Mouse (Mus musculus) layer of hippocampus, postnatal 36 days (tissue): ENCODE results near the gene Cspg4. TPM values are rescaled to one million over a fixed set of nuclear protein-coding genes. Genes with fewer than 3 reads are reported as not detected.

Experiments
- DNase-seq, 2 experiments: peaks; one replicate each; pipeline ENCODE4 v3.0.0; 2022
- total RNA-seq, 2 experiments: library from RNA; stranded (reverse); gene quantifications; 2 replicates each; pipeline ENCODE4 v1.2.3; 2021

Gene Cspg4
- total RNA-seq, result 10 to 100 TPM; 18.0 to 19.7 TPM

DNA sequence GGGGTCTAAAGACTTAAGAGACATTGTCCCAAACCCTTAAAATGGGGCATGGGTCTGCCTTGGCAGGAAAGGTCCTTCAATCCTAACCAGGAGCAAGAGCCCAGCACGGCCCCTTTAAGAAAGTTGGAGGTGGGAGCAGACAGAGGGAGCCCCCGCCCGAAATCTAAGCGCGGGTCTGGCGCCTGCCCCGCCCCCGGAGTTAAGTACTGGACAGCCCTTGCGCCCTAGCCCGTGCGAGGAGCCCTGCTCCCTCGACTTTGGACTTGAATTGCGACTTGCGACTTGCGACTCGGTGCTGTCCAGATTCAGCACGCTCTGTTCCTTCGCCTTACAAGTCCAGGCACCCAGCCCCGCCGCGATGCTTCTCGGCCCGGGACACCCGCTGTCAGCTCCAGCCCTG is at the start of gene Cspg4:
Cspg4 (plus strand) TSS at position 202 of the 400 bp plus-strand sequence.
- DNase-seq, result no peak

DNA sequence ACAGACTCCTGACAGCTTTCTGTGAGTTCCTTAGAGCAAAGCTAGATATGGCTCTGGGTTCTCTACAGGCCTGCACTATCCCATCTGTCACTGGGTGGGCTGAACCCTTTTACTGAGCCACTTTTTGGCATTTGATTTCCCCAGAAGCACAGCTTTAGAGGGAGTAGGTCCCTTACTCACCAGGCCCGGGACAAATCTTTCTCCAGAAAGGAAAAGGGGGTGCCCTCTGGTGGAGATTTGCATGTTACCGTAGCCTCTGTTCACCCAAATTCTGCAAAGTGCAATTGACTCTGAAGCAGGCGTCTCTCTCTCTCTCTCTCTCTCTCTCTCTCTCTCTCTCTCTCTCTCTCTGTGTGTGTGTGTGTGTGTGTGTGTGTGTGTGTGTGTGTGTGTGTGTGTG is 39.9 kb upstream of the Cspg4 start:
- no peak for DNase-seq

GRCm38 (mm10) chr9:56825476-56826213 is 39.2 kb upstream of the Cspg4 start:
- no peak for DNase-seq

GRCm38 (mm10) chr9:56828146-56828545 is 36.7 kb upstream of the Cspg4 start:
- no peak for DNase-seq

DNA sequence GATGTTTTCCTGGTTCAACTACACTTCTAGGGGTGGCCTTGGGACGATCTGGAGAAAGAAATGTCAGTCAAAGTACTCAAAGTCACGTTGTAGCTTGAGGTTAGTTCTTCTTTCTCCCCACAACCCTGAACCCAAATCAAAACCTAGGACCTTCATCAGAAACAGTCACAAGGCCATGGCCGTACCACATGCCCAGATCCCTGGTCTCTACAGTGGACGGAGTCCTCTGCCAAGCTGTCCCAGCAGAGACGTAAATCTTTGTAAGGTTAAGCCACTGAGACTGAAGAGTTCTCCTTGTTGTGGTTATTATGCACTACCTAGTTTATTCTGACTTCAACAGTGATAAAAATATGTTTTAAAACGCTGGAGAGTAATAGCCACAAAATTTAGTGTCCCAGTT is 36.0 kb upstream of the Cspg4 start:
- DNase-seq, result no peak

- DNase-seq, result no peak
Observed at GRCm38 (mm10) chr9:56830162-56830561, 34.7 kb upstream of the Cspg4 start.

DNA sequence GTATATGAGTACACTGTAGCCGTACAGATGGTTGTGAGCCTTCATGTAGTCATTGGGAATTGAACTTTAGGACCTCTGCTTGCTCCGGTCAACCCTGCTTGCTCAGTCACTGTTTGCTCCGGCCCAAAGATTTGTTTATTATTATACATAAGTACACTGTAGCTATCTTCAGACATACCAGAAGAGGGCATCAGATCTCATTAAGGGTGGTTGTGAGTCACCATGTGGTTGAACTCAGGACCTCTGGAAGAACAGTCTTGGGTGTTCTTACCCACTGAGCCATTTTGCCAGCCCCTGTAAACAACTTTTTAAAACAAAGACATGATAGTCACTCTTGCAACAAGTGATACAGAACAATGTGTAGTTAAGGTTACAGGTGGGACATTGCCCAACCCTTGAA is 32.9 kb upstream of the Cspg4 start:
- DNase-seq, result no peak

GRCm38 (mm10) chr9:56832900-56833299 is 31.9 kb upstream of the Cspg4 start:
- no peak for DNase-seq

- DNase-seq, result no peak
Observed at GRCm38 (mm10) chr9:56835152-56835551, 29.7 kb upstream of the Cspg4 start.

DNA sequence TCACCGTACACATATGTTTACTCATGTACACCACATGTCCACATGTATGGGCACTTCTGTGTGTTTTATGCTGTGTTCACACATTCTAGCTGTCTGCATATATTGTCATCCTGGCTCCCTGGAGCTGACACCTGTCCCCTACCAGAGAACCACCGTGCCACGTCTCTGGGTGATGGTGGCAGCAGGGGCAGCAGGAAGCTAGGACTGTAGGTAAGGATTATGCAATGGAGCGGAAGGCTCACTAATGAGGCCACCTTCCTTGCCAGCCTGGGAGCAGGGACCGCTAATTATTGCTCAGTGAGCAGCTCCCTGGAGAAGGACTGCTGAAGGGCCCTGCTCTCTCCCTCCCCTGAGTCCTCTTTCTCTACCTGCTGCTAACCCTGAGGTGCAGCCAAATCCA is 24.1 kb upstream of the Cspg4 start:
- no peak for DNase-seq

DNA sequence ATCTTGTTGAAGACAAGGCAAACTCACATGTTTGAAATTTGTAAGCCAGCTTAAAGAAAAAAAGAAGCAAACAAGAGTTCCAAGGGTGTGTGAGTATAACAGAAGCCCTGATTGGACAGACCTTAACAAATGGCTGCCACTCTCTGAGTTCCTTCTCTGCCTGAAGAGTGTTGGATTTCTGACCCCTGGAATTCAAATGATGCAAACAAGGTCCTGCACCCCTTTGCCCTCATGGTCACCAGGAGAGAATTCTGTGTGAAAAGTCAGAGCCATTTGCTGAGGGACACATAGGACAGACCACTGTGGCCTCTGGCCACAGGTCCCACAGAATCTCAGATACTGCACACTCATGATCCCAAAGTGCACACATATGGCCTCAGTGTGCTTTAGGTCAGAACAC is 23.0 kb upstream of the Cspg4 start:
- no peak for DNase-seq

DNA sequence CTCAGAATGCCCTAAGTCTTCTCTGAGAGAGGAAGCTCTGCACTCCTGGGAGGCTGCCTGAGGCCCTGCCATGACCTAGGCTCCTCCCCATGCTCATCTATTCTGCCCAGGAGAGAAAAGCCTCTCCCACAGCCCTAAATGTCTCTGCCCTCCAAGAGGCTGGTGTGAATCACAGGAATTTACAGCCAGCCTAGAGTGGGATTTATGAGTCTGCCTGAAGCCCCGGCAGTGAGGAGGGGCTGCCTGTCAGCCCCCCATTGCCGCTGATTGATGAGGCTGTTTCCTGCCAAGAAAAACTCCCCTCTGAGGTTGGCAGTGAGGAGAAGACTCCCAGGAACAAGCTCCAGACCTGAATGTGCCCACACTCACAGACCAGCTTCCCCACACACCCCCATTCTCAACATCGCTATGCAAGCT is 22.5 kb upstream of the Cspg4 start:
- no peak for DNase-seq

- DNase-seq, result peak; percentile 61 to 76
Observed at GRCm38 (mm10) chr9:56843679-56844188, 21.1 kb upstream of the Cspg4 start.

- DNase-seq, result no peak
Observed at GRCm38 (mm10) chr9:56844644-56845043, 20.2 kb upstream of the Cspg4 start.

- peak; percentile 75 to 76 for DNase-seq
Observed at GRCm38 (mm10) chr9:56847523-56847922, 17.3 kb upstream of the Cspg4 start.

DNA sequence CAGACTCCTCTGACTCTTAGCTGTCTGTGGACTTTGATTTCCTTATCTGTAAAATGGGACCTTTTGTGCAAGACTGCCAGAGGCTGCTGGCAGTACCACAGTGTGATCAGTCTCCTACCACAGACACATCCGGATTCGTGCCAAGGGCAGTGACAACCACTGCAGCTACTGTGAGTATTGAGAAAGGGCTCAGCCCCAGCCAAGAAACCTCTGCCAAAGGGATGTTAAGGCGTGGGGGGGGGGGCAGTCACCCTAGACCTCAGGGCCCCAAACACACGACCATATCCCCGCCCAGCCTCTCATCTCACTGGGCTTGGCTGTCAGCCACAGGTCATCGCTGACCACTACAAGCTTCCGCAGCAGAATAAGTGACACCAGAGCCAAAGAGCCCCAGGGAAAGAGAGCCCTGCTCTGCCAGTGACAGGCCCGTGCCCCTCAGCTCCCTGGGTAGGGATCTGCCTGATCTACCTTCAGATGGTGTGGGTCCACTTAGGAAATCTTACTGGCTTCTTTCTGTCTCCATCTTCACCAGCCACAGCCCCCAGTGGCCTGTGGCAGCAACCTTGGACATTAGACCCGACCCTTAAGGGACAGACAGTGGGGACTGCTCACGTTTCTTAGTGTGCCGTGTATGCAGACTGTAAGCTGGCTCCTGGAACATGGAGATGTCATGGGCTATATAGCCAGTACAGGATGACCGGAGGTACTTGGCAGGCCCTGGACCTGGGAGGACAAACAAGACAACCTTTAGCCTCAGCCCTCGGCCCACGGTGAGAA is 14.5 kb upstream of the Cspg4 start:
- no peak for DNase-seq

GRCm38 (mm10) chr9:56850905-56851252 is 14.0 kb upstream of the Cspg4 start:
- no peak for DNase-seq

DNA sequence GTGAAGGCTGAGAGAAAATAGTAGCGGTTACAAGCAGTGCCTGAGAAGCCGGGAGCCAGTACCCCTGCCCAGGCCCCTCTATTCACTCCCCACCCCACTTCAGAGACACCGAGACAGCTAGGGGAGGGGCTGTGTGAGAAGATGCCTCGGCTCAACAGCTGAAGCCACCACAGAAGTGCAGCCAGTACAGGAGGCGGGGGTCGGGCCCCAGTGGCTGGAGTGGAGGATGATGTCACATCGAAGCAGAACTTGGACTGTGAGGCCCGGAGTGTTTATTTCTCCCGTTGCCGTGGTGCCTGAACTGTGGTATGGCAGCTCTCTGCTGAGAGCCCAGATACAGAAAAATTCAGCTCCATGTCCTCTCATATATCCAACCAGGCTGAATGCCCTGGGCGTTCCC is 13.1 kb upstream of the Cspg4 start:
- DNase-seq, result no peak

DNA sequence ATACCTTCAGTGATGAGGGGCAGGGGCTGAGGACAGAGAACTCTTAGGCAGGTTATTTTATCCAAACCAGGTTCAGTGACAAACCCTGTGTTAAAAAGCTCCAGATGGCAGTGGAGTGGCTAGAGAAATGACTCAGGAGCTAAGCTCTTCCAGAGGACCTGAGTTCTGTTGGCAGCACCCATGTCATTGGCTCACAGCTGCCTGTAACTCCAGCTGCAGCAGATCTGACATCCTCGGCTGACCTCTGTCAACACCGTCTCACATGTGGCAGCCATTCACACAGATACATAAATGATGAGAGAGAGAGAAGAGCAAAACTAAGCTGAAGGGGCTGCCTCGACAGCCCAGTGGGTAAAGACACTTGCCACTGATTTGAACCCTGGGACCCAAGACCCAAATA is 7.4 kb upstream of the Cspg4 start:
- DNase-seq, result no peak

DNA sequence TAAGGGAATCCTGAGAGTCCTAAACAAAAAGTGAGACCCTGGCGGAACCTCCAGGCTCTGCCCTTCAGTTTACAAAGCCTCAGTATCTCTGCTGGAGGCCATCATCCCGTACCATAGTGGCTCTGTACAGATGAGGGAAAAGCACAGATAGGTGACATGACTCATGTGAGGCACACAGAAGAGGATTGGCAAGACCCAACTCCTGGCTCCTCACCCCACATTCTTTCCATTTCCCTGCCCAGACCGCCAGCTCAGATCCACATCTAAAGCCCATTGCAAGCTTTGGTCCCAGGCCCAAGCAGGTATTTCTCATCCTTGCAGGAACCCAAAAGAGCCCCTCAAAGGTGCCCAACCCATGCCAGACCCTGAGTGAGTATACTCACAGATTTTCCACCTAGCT is 4.8 kb upstream of the Cspg4 start:
- no peak for DNase-seq

DNA sequence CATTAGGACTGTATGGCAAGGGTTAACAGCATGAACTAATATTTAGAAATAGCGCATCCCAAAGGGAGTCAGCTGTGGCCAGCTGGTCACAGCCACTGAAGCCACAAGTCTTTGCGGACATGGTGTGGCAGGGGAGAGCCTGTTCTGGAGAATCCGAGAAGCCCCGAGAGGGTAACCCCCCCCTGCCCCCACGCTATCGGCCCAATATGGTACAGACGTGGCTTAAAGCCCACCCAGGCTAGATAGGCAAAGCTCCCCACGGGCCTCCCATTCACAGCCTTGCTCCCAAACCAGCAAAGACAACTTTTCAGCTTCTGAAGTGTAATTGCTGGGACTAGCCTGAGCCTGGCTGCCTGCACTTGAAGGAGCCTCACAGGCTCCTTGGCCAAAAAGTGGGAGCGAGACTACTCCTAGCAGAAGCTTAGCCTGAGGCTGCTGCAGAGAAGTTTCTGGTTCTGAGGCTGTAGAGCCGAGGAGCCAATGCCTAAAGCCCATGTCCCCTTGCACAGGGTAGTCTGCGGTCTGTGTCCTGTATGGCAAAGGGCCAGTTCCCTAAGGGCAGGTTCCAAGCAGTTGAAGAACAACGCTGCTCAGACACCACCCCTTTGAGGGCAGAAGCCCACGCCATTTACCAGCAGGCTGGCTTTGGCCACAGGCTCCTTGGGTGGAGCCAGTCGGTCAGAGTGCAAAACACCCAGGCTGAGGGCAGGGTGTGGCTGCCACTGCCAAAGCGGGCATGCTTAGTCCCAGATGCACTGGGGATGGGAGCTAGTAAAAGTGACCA is 4.2 kb upstream of the Cspg4 start:
- no peak for DNase-seq

GRCm38 (mm10) chr9:56862863-56863262 is 2.0 kb upstream of the Cspg4 start:
- DNase-seq, result no peak

GRCm38 (mm10) chr9:56864216-56864729 is 560 bp upstream of the Cspg4 start, which contains the start of gene Odf3l1:
Odf3l1 (minus strand) TSS chr9:56864679.
- DNase-seq, result no peak
